Mouse (Mus musculus) lung, adult 2 months (tissue): ENCODE measurements around the gene Gipr. TPM values are rescaled to one million over a fixed set of nuclear protein-coding genes. Genes with fewer than 3 reads are reported as not detected.

Experiments used
- DNase-seq: peaks from one replicate; pipeline ENCODE4 v3.0.0; 2022
- H3K4me1 ChIP-seq: fragments of 200-500 bp; 2 replicates; pipeline ENCODE4 v1.6.1; 2011; ENCODE audit warnings: low read length; ENCODE audit not compliant: control insufficient read depth, insufficient read depth
- H3K4me3 ChIP-seq: fragments of 200-500 bp; replicated peaks from 2 replicates; pipeline ENCODE3; 2011; ENCODE audit warnings: low read depth, mild to moderate bottlenecking, control low read depth, low read length; ENCODE audit errors: extremely low read depth
- CTCF ChIP-seq: fragments of 200-500 bp; IDR thresholded peaks from 2 replicates; pipeline ENCODE4 v1.5.1; 2011; ENCODE audit warnings: mild to moderate bottlenecking, low read length, control low read depth; ENCODE audit not compliant: insufficient read depth
- POLR2A ChIP-seq: fragments of 200-500 bp; IDR thresholded peaks from 2 replicates; pipeline ENCODE4 v1.6.1; 2011; ENCODE audit warnings: low read depth, mild to moderate bottlenecking, control low read depth, low read length, borderline replicate concordance; ENCODE audit errors: extremely low read depth
- WGBS: fragments of 180-500 bp; shearing (Covaris S2); methylation state at CpG from one replicate; pipeline ENCODE4 v1.1.7; 2018; 5-methylcytosine and 5-hydroxymethylcytosine counted together
- polyA plus RNA-seq: library from polyadenylated mRNA; depleted of rRNA; stranded (reverse); fragments of >200 nt; gene quantifications from 2 replicates; pipeline ENCODE4 v1.2.3, GENCODE M21; 2012

Gene Gipr
- polyA plus RNA-seq, 1 experiment: 0.19 TPM

DNA sequence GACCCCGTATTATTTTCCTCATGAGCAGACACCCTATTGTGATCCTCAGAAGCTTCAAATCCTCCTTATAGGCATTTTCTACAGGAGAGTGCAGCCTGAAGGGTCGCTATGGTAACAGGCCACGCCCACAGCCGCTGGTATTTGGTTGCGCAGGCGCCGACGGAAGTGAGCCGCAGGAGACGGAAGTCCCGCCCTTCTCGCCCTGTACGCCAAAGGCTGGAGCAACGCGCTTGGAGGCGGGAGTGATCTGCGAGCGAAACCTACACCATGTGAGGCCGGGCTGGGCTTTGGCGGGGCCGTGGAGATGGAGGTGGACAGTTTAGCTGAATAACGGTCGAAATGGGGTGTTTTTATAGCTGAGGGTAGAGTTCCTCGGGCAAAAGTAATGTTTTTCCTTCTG, 16.3 kb downstream of the Gipr start, which contains the start of gene Snrpd2:
Snrpd2 (plus strand) TSS at position 97 of the 400 bp plus-strand sequence.
- peak; percentile 96 for DNase-seq
- H3K4me1 ChIP-seq: peaks cover 4% of the 10 kb centered on the region; the same call in 1 of the 2 replicates
- WGBS: under 1% methylated on average over 24 of the region's 24 CpGs
- TF ChIP-seq POLR2A (peak; percentile 73; the same call in 1 of the 2 replicates), CTCF (no peak)
- H3K4me3 ChIP-seq: peak within 1 kb of the TSS; percentile 94

DNA sequence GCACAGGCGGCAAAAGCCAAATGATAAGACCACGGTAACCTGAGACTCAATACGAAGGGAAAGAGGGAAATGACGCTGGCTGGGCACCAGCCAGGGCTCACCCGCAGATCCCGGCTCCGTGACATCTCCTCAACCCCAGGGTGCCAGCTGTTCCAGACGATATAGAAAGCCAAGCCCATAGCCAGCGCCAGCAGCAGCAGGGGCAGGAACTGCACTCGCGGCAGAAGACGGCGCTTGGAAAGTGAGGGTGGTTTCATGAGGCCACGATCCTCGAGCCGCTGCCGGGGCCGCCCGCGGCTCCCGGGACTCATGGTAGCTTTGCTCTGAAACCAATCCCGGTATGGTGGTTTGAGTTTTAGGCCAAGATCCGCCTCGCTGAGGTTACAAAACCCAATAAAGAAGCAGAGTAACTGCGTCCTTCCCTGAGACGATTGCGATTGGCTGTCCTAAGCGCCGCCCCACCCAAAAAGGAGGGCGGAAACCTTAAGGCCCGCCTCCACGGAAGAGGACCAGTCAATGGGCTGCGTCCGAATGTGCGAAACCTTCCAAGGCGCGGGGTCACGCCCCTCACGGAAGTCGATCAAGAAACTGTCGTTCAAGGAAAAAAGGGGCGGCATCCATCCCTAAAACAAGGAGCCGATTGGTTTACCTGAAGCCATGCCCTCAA, 16.9 kb downstream of the Gipr start, which contains the start of gene Qpctl:
Qpctl (minus strand) TSS at position 417 of the 667 bp plus-strand sequence.
- under 1% methylated on average over 43 of the region's 43 CpGs for WGBS
- peak within 1 kb of the TSS; percentile 94 for H3K4me3 ChIP-seq
- peak; percentile 48; the same call in 1 of the 2 replicates for TF ChIP-seq POLR2A
- no peak for TF ChIP-seq CTCF
- peaks cover 4% of the 10 kb centered on the region; the same call in 1 of the 2 replicates for H3K4me1 ChIP-seq
- DNase-seq: peak; percentile 97

DNA sequence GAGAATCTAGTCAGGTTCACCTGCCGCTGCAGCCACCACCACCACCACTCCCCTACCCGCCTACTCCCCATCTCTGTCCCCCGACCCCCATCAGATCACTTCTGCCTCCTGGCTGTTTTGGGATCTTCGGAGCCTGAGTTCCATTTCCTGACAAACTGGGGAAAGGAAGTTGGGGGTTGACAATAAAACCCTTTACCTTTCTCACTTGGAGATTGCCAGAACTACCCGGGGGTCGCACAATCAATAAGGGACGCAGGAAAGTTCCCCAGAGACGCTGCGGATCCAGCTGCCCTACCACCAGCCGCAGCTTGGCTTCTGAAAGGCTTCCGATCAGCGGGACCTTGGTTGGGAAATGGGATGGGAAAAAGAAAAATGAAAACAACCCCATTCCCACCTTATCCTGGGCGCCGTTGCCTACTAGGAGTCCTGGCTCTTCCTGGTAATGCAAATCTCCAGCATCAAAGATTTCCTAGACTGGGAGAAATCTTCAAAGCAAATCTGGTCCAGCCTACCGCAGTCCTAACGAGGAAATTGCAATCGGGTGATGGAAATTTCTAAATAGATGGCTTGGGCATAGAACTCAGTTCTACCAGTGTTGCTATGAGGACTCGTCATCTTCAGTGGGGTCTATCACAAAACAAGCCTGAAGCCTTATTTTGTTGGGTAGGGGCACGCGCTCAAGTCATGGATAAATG, 17.6 kb downstream of the Gipr start:
- Histone ChIP-seq H3K4me3 (peak overlapping the region; percentile 79), H3K4me1 (peaks cover 4% of the 10 kb centered on the region; the same call in 1 of the 2 replicates)
- no peak for DNase-seq
- TF ChIP-seq POLR2A (no peak), CTCF (no peak)
- WGBS: 7% methylated on average over 20 of the region's 20 CpGs

DNA sequence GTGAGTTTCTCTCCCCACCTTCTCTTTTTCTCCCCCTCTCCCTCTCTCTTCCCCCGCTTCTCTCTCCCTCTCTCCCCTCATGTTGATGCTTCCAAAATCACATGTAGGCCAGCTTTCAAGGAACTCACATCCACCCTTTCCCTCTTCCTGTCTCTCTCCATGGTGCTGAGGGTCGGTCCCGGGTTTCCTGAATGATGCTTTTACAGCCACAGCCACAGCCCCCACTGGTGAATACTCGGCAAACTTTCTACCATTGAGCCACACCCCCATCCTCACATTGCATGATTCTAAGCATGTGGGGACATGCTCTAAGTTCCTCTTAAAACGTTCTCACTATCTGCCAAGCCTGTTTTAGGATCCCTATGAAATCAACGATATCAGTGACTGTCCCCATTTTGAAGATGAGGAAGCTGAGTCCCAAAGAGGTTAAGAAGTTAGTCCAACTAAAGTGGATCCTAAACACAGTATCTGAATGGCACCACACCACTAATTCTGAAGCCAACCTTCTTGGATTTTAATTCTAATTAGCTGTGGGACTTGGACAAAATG, 18.4 kb downstream of the Gipr start:
- H3K4me1 ChIP-seq: peaks cover 4% of the 10 kb centered on the region; the same call in 1 of the 2 replicates
- TF ChIP-seq CTCF (no peak), POLR2A (no peak)
- WGBS: 41% methylated on average over 6 of the region's 6 CpGs

DNA sequence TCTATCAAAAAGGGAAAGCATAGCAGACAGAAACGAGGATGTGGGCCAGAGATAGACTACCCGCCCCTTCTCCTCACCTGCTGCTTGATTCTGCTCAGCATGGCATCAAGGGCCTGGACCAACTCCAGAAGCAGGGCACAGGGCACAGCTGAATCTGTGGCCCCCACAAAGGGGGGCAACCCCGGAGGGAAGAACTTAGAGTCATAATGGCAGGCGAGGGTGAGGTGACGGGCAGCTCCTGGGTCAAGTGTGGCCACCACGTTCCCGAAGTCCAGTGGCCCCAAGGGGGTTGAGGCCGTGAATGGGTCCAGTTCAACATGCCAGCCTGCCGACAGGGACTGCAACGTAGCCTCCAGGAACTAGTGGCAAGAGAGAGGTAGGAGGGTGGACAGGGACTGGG, 19.1 kb downstream of the Gipr start:
- no peak overlapping the region for H3K4me3 ChIP-seq
- 86% methylated on average over 10 of the region's 10 CpGs for WGBS
- TF ChIP-seq POLR2A (no peak), CTCF (no peak)
- DNase-seq: no peak
- H3K4me1 ChIP-seq: peaks cover 4% of the 10 kb centered on the region; the same call in 1 of the 2 replicates

More for the DNA sequence above, 18.4 kb downstream of the Gipr start:
- no peak for DNase-seq
- H3K4me3 ChIP-seq: no peak overlapping the region

DNA sequence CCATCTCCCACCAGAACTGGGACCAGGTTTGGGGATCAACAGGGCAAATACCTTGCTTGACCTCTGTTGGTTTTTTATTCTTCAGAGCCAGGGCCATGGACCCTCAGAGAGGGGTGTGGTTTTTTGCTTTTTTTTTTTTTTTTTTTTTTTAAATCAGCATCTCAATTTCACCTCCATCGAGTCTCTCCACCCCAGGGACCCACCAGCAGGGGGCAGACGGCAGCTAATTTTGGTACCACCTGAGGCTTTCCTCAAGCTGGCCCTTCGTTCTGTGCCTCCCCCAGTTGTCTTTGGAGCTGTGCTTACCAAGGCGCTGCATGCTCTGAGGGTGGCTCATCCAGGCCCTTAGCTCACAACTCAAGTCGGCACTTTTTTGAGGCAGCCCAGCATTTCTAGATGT, 28.5 kb downstream of the Gipr start:
- peak; percentile 31 for TF ChIP-seq CTCF
- TF ChIP-seq POLR2A: no peak
- no peak for DNase-seq
- H3K4me1 ChIP-seq: no peaks in the 10 kb centered on the region
- no peak overlapping the region for H3K4me3 ChIP-seq
- 43% methylated on average over 5 of the region's 5 CpGs for WGBS

DNA sequence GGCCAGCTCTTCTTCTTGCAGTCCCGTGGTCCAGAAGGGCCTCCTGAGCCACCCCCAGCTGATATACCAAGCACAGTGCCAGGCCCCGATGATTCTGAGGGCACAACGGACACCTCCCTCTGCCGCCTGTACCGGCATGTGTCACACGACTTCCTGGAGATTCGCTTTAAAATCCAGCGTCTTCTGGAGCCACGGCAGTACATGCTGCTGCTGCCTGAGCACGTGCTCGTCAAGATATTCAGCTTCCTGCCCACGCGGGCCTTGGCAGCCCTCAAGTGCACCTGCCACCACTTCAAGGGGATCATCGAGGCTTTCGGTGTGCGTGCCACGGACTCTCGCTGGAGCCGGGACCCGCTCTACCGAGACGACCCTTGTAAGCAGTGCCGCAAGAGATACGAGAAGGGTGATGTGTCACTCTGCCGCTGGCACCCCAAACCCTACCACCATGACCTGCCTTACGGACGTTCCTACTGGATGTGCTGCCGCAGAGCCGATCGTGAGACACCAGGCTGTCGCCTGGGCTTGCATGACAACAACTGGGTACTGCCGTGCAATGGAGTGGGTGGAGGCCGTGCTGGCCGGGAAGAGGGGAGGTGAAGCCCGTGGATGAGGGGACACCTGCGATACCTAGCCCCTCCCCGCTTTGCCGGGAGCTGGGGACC, 29.1 kb downstream of the Gipr start:
- TF ChIP-seq POLR2A (no peak), CTCF (no peak)
- H3K4me3 ChIP-seq: no peak overlapping the region
- WGBS: 84% methylated on average over 38 of the region's 38 CpGs
- no peak for DNase-seq
- H3K4me1 ChIP-seq: peaks cover 3% of the 10 kb centered on the region; the same call in 1 of the 2 replicates

DNA sequence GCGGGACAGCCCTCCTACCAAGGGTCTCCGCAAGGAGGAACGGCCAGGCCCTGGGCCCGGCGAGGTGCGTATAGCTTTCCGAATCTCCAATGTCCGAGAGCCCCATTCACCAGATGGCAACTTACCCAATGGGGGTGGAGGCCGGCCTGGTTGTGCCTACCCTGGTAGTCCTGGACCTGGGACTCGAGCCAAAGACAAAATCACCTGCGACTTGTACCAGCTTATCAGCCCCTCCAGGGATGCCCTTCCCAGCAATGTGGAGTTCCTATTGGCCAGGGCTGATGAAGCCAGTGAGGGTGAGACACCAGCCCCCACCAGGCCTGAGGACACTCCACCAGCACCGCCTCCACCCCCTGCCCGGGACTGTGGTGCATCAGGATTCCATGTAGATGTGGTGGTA, 29.8 kb downstream of the Gipr start:
- H3K4me1 ChIP-seq: peaks cover 4% of the 10 kb centered on the region; the same call in 1 of the 2 replicates
- 96% methylated on average over 13 of the region's 13 CpGs for WGBS
- H3K4me3 ChIP-seq: no peak overlapping the region
- no peak for DNase-seq
- TF ChIP-seq POLR2A: no peak
- no peak for TF ChIP-seq CTCF

DNA sequence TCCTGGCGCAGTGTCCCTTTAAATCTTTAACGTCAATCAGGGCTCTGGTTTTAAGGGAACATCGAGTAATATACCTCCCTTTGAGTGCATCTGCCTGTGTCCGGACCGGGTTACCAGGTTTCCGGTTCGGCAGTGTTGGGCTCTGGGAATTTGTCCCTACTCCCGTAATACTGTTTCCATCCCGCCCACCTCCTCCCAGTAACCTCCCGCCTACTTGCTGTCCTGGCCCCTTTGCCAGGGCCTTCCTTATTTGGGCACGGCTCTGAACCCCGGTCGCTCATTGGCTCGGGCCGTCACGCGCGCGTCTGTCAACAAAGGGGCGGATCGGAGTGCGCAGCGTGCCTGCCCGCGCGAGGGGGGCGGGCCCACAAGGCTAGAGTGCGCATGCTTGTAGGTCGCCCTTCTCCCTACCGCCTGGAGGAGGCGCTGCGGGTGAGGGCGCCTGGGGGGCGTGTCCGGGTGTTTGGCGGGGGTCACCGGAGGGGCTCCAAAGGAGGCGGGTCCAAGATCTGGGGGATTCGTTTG, 34.5 kb downstream of the Gipr start:
- H3K4me3 ChIP-seq: peak overlapping the region; percentile 8
- H3K4me1 ChIP-seq: peaks cover 6% of the 10 kb centered on the region; the same call in 1 of the 2 replicates
- DNase-seq: peak; percentile 93
- TF ChIP-seq CTCF (peak; percentile 32; the same call in 1 of the 2 replicates), POLR2A (no peak)
- WGBS: under 1% methylated on average over 39 of the region's 39 CpGs
